Mouse (Mus musculus) spleen, embryonic (tissue): ENCODE measurements around the gene Jmjd1c.

Experiments
- CTCF ChIA-PET: fragments of 350-600 bp; sonication (Branson Sonifier 250); formaldehyde crosslinking; loops from one replicate; lab custom pipeline; 2022; lab: Charles Lee

Gene Jmjd1c

DNA sequence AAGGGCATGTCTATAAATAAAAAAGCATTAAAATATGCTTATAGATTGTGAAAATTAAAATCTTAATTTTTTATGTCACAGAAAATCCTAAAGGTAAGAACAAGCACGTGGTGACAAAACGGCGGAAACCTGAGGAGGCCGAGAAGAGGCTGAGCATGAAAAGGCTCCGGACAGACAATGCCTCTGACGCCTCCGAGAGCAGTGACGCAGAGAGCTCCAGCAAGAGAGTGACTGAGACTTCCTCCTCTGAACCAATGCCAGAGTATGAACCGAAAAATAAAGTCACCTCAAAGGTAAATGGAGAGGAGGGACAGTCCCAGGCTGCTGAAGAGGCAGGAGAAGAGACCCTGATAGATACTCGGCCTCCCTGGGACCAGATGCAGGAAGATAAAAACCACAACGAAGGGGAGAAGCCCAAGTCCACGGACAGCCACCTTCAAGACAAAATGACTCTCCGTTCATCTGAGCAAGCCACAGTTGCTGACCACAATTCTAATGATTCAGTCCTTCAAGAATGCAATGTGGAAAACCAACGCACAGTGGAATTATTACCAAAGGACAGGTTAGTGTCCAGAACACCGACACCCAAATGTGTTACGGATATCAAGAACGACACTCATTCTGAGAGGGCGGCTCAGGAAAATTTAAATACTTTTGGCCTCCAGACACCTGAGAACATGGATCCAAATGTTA, 123.1 kb downstream of the Jmjd1c start:
- CTCF ChIA-PET = interaction anchor here (0.6 to 1.5 kb wide), 2 partner anchors 9 to 942 kb away, joined by 3 to 8 read pairs; no protein-coding TSS in a partner anchor

DNA sequence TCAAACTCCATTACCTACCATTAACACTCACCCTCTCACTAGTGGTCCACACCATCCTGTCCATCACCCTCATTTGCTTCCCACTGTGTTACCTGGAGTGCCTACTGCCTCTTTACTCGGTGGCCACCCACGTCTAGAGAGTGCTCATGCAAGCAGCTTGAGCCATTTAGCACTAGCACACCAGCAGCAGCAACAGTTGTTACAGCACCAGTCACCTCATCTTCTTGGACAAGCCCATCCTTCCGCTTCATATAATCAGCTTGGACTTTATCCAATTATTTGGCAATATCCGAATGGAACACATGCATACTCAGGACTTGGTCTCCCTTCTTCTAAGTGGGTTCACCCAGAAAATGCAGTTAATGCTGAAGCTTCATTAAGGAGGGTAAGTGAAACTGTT, 124.3 kb downstream of the Jmjd1c start:
- CTCF ChIA-PET = interaction anchor here (1.5 kb wide), 1 partner anchor 10 kb away, joined by 3 read pairs; no protein-coding TSS in a partner anchor

DNA sequence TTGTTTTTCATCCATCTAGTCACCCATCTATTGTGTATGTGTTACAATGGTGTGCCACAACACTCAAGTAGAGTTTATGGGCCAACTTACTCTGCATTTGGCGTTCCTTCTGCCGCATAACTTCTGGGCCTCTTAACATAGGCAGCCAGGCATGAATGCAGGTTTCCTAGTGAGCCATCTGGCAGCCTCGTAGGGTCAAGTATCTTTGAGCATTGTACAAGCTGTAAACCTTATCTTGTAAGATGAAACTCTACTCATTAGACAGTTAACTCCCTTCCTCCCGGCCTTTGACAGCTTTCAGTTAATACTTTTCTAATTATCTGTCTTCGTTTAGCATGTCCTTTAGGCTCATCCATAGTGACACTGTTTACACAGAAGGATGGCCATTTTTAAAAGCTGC, 125.4 kb downstream of the Jmjd1c start:
- CTCF ChIA-PET = no interaction called here

- CTCF ChIA-PET = no interaction called here
These were observed 128.0 kb downstream of the Jmjd1c start for GRCm38 (mm10) chr10:67223942-67224341.

DNA sequence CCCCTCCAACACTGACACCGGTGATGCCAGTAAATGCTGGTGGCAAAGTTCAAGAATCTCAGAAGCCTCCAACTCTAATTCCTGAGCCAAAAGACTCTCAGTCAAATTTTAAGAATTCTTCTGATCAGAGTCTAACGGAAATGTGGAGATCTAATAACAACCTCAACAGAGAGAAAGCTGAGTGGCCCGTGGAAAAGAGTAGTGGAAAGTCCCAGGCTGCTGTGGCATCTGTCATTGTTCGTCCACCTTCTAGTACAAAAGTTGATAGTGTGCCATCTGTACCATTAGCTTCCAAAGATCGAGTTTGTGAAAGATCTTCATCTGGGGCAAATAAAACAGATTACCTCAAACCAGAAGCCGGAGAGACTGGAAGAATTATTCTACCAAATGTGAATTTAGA, 129.6 kb downstream of the Jmjd1c start:
- CTCF ChIA-PET = interaction anchor here (0.6 kb wide), 1 partner anchor 165 kb away, joined by 3 read pairs; no protein-coding TSS in a partner anchor

GRCm38 (mm10) chr10:67226109-67226508, 130.2 kb downstream of the Jmjd1c start:
- CTCF ChIA-PET = no interaction called here

- CTCF ChIA-PET = no interaction called here
These were observed 130.6 kb downstream of the Jmjd1c start for GRCm38 (mm10) chr10:67226543-67226942.

DNA sequence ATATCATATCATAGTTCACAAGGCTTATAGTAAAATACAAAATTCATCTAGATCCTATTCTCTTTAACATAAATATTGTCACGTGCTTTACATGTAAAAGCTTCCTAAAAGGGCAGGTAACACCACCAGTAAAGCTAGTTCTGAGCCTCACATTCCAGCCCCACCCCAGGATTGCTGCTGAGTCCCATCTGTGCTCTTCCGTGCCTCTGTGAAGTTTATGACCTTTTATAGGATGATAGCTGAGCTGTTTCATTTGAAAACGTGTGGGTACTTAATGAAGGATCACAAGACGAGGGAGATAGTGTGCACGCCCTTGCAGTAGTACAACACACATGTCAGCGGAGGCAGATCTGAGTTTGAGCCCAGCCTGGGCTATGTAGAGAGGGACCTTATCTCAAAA, 134.5 kb downstream of the Jmjd1c start:
- CTCF ChIA-PET = interaction anchor here (0.7 kb wide), 1 partner anchor 600 kb away, joined by 6 read pairs; no protein-coding TSS in a partner anchor

DNA sequence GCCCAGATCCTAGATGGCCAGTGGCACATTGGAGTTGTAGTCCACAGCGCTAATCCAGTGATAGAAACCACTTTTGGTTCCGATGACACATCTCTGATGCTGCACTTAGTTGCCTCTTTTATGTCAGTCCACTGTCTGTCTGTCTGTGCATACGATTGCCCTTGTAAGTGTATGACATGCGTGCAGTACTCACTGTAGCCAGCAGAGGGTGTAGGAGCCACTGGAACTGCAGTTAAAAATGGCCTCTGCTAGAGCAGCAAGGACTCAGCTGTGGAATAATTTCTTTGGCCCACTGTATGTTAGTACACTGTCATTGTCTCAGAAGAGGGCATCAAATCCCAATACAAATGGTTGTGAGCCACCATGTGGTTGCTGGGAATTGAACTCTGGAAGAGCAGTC, 151.2 kb downstream of the Jmjd1c start:
- CTCF ChIA-PET = interaction anchor here (0.6 kb wide), 1 partner anchor 17 kb away, joined by 5 read pairs; no protein-coding TSS in a partner anchor

DNA sequence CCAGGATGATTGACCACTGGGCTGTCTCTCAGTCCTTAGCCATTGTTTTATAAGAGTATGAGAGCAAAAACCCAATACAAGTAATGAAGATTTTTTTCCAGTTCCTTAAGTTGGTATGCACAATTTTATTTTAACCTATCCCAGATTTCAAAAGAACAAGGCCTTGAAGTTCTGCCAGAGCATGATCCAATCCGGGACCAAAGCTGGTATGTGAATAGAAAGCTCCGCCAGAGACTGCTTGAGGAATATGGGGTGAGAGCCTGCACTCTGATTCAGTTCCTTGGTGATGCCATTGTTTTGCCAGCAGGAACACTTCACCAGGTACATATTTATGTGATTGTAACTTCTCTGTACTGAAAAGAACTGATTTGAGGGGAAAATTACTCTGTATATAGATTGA, 153.6 kb downstream of the Jmjd1c start:
- CTCF ChIA-PET = no interaction called here

DNA sequence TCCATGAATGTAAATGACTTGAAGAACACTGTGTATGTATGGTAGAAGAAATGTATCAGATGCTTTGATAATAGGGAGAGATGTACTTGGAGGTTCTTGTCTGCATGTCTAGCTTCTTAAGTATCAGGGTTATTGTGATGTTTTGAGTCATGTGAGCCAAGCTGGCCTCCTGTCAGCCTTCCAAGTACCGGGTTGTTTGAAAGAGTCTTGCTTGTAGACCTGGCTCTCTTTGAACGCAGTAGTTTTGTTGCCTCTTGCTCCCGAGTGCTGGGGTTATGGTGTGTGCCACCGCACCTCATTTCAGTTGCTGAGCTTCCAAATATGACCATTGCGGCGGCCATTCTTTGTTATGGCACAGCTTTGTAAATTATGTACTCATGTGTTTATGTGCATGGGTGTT, 154.9 kb downstream of the Jmjd1c start:
- CTCF ChIA-PET = no interaction called here

DNA sequence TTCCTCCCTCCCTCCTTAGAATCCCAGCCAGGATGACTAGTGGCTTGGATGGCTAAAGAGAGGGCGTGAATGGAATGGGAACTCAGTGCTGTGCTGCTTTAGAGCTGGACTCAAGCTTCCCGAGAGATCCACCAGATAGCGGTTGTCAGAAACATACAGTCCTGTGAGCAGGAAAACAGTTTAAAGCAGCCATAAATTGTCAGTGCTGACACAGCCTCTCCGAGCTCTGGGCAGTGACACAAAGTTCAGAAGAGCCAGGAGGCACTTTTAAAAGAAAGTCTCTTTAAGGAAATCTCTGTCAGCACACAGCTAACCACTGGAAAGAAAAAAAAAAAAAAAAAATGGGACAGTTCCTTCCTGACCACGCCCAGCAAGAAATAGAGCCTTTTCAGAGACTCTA, 156.4 kb downstream of the Jmjd1c start:
- CTCF ChIA-PET = no interaction called here

GRCm38 (mm10) chr10:67253115-67253514, 157.2 kb downstream of the Jmjd1c start:
- CTCF ChIA-PET = no interaction called here

- CTCF ChIA-PET = interaction anchor here (1.4 kb wide), 1 partner anchor 43 kb away, joined by 3 read pairs; no protein-coding TSS in a partner anchor
These were observed 168.9 kb downstream of the Jmjd1c start for GRCm38 (mm10) chr10:67264852-67265251.

- CTCF ChIA-PET = no interaction called here
These were observed 180.0 kb downstream of the Jmjd1c start for GRCm38 (mm10) chr10:67275916-67276315.

GRCm38 (mm10) chr10:67281852-67282251, 185.9 kb downstream of the Jmjd1c start:
- CTCF ChIA-PET = interaction anchor here (0.7 kb wide), 1 partner anchor 85 kb away, joined by 3 read pairs; no protein-coding TSS in a partner anchor

GRCm38 (mm10) chr10:67282531-67282930, 186.6 kb downstream of the Jmjd1c start:
- CTCF ChIA-PET = no interaction called here

GRCm38 (mm10) chr10:67283516-67283915, 187.6 kb downstream of the Jmjd1c start:
- CTCF ChIA-PET = interaction anchor here (0.6 kb wide), 1 partner anchor 27 kb away, joined by 3 read pairs; no protein-coding TSS in a partner anchor

DNA sequence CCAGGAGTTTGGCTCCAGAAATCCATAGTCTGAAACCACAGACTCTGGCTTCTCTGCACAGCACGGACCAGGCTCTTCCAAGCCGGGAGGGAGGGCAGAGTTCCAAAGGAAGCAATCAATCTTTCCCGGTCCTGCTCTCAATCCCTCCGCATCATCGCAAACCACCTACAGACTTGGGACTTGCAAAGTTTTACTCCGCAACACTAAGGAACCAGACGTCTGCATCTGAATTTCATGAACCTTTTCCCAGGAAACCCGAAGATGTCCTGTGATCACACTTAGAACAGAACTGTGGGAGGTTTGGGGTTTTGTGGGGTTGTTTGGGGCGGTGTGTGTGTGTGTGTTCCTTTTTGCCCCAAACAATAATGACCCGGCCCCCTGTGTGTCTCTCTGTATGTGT, 188.4 kb downstream of the Jmjd1c start:
- CTCF ChIA-PET = no interaction called here

DNA sequence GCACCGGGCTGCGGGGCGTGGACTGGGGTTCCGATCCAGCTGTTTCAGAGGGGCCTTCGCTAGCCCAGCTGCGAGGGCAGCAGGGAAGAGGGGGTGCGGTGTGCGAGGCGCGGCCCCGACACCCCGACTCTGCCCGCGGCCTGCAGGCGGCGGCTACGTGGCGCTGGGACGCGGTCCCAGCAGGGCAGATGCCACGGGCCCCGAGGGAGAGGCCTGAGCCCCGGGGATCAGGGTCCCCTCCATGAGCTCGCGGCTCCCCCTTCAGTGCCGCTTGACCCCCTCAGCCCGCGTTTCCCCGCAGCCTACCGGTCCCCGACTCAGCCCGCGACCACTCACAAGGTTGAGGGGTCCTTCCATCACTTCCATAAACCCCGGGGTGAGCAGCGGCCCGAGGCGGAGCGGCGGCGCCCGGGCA, 188.8 kb downstream of the Jmjd1c start:
- CTCF ChIA-PET = no interaction called here

DNA sequence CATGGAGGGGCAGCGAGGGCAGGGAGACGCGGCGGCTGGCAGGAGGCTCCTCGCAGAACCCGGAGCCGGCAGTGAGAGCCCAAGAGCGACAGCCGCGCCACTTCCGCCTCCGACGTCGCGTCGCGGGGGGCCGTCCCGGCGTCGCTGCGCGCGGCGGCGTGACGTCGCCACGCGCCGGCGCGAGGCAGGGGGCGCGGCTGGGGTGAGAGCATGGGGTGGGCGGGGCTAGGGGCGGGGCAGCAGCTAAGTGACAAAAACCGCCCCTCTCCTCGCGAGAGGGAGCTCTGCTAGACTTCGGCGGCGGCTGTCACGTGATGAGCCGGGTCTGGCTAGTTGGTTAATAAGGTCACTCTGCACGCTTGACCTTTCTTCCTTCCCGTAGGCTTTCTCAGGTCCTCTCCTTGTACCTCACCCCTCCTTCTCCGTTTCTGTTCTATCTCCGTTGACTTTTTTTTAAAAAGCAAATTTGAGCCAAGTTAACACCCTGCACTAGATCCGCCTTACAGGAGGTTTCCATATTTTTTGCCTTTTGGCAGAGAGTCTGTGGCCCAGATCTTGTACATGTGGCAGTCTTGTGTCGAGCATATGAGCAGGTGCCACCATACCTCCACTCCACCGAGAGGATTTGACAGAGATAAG, 189.4 kb downstream of the Jmjd1c start, which contains the start of gene Nrbf2:
Nrbf2 (minus strand) TSS at position 130 of the 639 bp plus-strand sequence.
- CTCF ChIA-PET = interaction anchor here (0.9 kb wide), 1 partner anchor 12 kb away, joined by 3 read pairs; no protein-coding TSS in a partner anchor

DNA sequence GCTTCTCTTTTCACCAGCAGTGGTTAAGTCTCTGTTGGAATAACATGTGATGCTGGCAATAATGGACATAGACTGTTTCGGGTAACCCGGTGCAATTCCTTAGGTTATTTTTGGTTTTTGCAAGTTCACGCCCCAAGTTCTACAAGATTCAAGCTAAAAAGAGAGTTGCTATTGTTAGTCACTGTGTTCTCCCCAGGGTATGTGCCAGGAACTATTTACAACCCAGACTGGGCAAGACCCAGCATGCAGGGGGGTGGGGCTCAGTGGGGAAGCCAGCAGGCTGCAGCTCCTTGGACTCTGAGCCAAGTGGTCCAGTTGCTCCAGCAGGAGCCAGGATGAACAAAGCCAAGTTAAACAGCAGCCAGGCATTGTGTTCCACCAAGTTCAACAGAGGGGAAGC, 192.0 kb downstream of the Jmjd1c start:
- CTCF ChIA-PET = interaction anchor here (0.6 kb wide), 1 partner anchor 22 kb away, joined by 3 read pairs; no protein-coding TSS in a partner anchor
